11 mouse cellular contexts compared by ENCODE assay signal in genomic region chr10:37133876-37134708, GRCm38 (mm10). TPM values are rescaled to one million over a fixed set of nuclear protein-coding genes. Genes with fewer than 3 reads are reported as not detected.
DNase-seq lines count a peak whose midpoint lies in the region; ATAC-seq and TF ChIP-seq lines count a peak whose summit lies in the region.
"Had no signal": no experiment of that assay in that cellular context is flagged by ENCODE, and none has a peak within 500 bp of the region (broad histone marks: within the 10 kb centered on the region; RNA-seq: fewer than 3 reads in every experiment).

No protein-coding gene starts in this region.

- no peak for TF ChIP-seq CTCF in stomach, postnatal 0 days (IDR thresholded peaks at IDR 0.05; ENCODE audit: low read depth)

- H3K27me3 ChIP-seq in stomach, embryonic 14.5 days (ENCODE audit: control insufficient read depth, insufficient read depth, low read length), result no peaks in the 10 kb centered on the region
- H3K27me3 ChIP-seq in stomach, postnatal 0 days (ENCODE audit: control insufficient read depth, insufficient read depth, low read length), result no peaks in the 10 kb centered on the region
- no peaks in the 10 kb centered on the region for H3K27me3 ChIP-seq in limb, embryonic 15.5 days
- H3K27me3 ChIP-seq: Patski had no signal

- no peak for ATAC-seq in stomach, embryonic 14.5 days (ENCODE audit: insufficient number of reproducible peaks, insufficient read depth, low FRiP score, low read depth)
- no peak for ATAC-seq in stomach, postnatal 0 days (ENCODE audit: low FRiP score, low TSS enrichment)
- no peak for ATAC-seq in limb, embryonic 15.5 days (ENCODE audit: insufficient number of reproducible peaks, low FRiP score, low TSS enrichment, low read depth)
- ATAC-seq in erythroid progenitor cell, adult 5-6 weeks (replicated peaks; ENCODE audit: low FRiP score, poor library complexity, severe bottlenecking), result no peak
- ATAC-seq: Patski had no signal

- peaks cover 23% of the 10 kb centered on the region for H3K36me3 ChIP-seq in stomach, embryonic 14.5 days (ENCODE audit: control insufficient read depth, insufficient read depth, low read length)
- no peaks in the 10 kb centered on the region for H3K36me3 ChIP-seq in stomach, postnatal 0 days (ENCODE audit: control insufficient read depth, insufficient read depth, low read length)
- H3K36me3 ChIP-seq in limb, embryonic 15.5 days, result peaks cover 15% of the 10 kb centered on the region
- H3K36me3 ChIP-seq: liver, embryonic 15.5 days had no signal

- 0 out of 2 replicates have a peak, but pooled peaks cover 3% of the 10 kb centered on the region for H3K4me1 ChIP-seq in stomach, embryonic 14.5 days (ENCODE audit: control insufficient read depth, insufficient read depth, low read length)
- H3K4me1 ChIP-seq in stomach, postnatal 0 days (replicated peaks; ENCODE audit: control insufficient read depth, insufficient read depth), result no peaks in the 10 kb centered on the region
- no peaks in the 10 kb centered on the region for H3K4me1 ChIP-seq in limb, embryonic 15.5 days

- no peaks in the 10 kb centered on the region for H3K9me3 ChIP-seq in stomach, embryonic 14.5 days (ENCODE audit: control insufficient read depth, low read depth, low read length)
- no peaks in the 10 kb centered on the region for H3K9me3 ChIP-seq in stomach, postnatal 0 days (ENCODE audit: control insufficient read depth, low read length)
- H3K9me3 ChIP-seq in limb, embryonic 15.5 days, result no peaks in the 10 kb centered on the region
- H3K9me3 ChIP-seq: liver, embryonic 15.5 days had no signal

- TF ChIP-seq EP300 in stomach, postnatal 0 days (optimal IDR thresholded peaks at IDR 0.05), result no peak

- WGBS in stomach, embryonic 14.5 days, result 81% methylated on average over 4 of the region's 4 CpGs
- WGBS in stomach, postnatal 0 days, result 63% methylated on average over 4 of the region's 4 CpGs
- WGBS in limb, embryonic 15.5 days, result 86% methylated on average over 4 of the region's 4 CpGs

- no peak overlapping the region for H3K9ac ChIP-seq in stomach, embryonic 14.5 days (replicated peaks; ENCODE audit: low read depth, low read length)
- no peak overlapping the region for H3K9ac ChIP-seq in stomach, postnatal 0 days (ENCODE audit: low read length)
- H3K9ac ChIP-seq in limb, embryonic 15.5 days, result no peak overlapping the region
- H3K9ac ChIP-seq: liver, embryonic 15.5 days had no signal

- DNase-seq in cerebellum, adult 9-10 months, result peak; percentile 13
- no peak for DNase-seq in cerebellum, adult 11 months
- no peak for DNase-seq in stomach, postnatal 0 days (ENCODE audit: low spot score)
- DNase-seq in cerebellum, postnatal 14 days, result no peak
- DNase-seq in embryo, embryonic 9.5 days (ENCODE audit: extremely low spot score), result no peak
- DNase-seq: heart, adult 11 months had no signal

- no peak overlapping the region; the same call in 1 of the 2 replicates for H3K4me3 ChIP-seq in stomach, embryonic 14.5 days (ENCODE audit: low read depth, low read length)
- no peak overlapping the region for H3K4me3 ChIP-seq in stomach, postnatal 0 days (ENCODE audit: low read depth, low read length)
- H3K4me3 ChIP-seq in limb, embryonic 15.5 days, result peak overlapping the region; percentile 20
- H3K4me3 ChIP-seq: liver, embryonic 15.5 days had no signal

- H3K27ac ChIP-seq in stomach, embryonic 14.5 days (ENCODE audit: low read length), result no peak overlapping the region
- no peak overlapping the region for H3K27ac ChIP-seq in stomach, postnatal 0 days (replicated peaks)
- H3K27ac ChIP-seq in limb, embryonic 15.5 days, result no peak overlapping the region
- H3K27ac ChIP-seq: liver, embryonic 15.5 days had no signal

- peak overlapping the region; percentile 21 for H3K4me2 ChIP-seq in stomach, embryonic 14.5 days (replicated peaks; ENCODE audit: low read depth, low read length)
- no peak overlapping the region for H3K4me2 ChIP-seq in stomach, postnatal 0 days (replicated peaks; ENCODE audit: low read depth)
- H3K4me2 ChIP-seq in limb, embryonic 15.5 days, result peak overlapping the region; percentile 29; the same call in 1 of the 2 replicates
- H3K4me2 ChIP-seq: liver, embryonic 15.5 days had no signal

RNA-seq across cellular contexts. Expression of gene Marcks, which starts 4.6 kb away (rescaled TPM):
- 188 and 209 TPM in 2 replicates for polyA plus RNA-seq in stomach, embryonic 14.5 days (2014; fragmentation: Nextera tagmentation; extraction: Ambion mirVana)
- polyA plus RNA-seq in stomach, postnatal 0 days (2015; fragmentation: Nextera tagmentation; extraction: Ambion mirVana), result 52.8 and 54.3 TPM in 2 replicates
- 126 and 148 TPM in 2 replicates for polyA plus RNA-seq in limb, embryonic 15.5 days (2015; fragmentation: Nextera tagmentation; extraction: Ambion mirVana)
- 13.0 and 18.9 TPM in 2 replicates for total RNA-seq in erythroid progenitor cell, adult 5-6 weeks (2015; ENCODE audit: low replicate concordance)
- 14.0 and 17.3 TPM in 2 replicates for total RNA-seq in erythroid progenitor cell, adult 5-6 weeks (2017; ENCODE audit: low replicate concordance)
